Mouse (Mus musculus) layer of hippocampus, postnatal 14 days (tissue): ENCODE results near the gene Msi1. TPM values are rescaled to one million over a fixed set of nuclear protein-coding genes. Genes with fewer than 3 reads are reported as not detected.
A peak's percentile ranks its signal among the peaks of the same experiment; 100 is the strongest.
"Not testable (repeated sequence)": the region's sequence is repeated elsewhere in the genome, so short reads cannot be mapped to it uniquely, and the experiment has no call there.

Experiments used
- DNase-seq, 2 experiments: peaks; one replicate each; pipeline ENCODE4 v3.0.0; 2021 to 2022; ENCODE audit warnings: low spot score in 2 of 2, mixed read lengths in 1 of 2
- total RNA-seq, 2 experiments: library from RNA; stranded (reverse); gene quantifications; 2 replicates each; pipeline ENCODE4 v1.2.3; 2021

Gene Msi1
- total RNA-seq, 2 experiments from 2014 or later: 70.6 to 71.8 TPM

- DNase-seq: no peak
These were observed 3.8 kb downstream of the Msi1 start for GRCm38 (mm10) chr5:115433191-115433590.

- DNase-seq: no peak
These were observed 5.0 kb downstream of the Msi1 start for GRCm38 (mm10) chr5:115434280-115434852.

- DNase-seq: no peak
These were observed 5.7 kb downstream of the Msi1 start for GRCm38 (mm10) chr5:115434853-115435754.

- no peak for DNase-seq
These were observed 6.5 kb downstream of the Msi1 start for GRCm38 (mm10) chr5:115435755-115436379.

GRCm38 (mm10) chr5:115436421-115437124 is 7.2 kb downstream of the Msi1 start:
- DNase-seq: peak; percentile 87 to 94

- no peak for DNase-seq
These were observed 8.0 kb downstream of the Msi1 start for GRCm38 (mm10) chr5:115437242-115437944.

- no peak for DNase-seq
These were observed 8.5 kb downstream of the Msi1 start for GRCm38 (mm10) chr5:115437945-115438315.

GRCm38 (mm10) chr5:115438667-115439066 is 9.3 kb downstream of the Msi1 start:
- no peak for DNase-seq

- DNase-seq: peak; percentile 83 to 85
These were observed 11.9 kb downstream of the Msi1 start for GRCm38 (mm10) chr5:115441205-115441849.

GRCm38 (mm10) chr5:115442663-115443062 is 13.3 kb downstream of the Msi1 start:
- DNase-seq: not testable (repeated sequence)

GRCm38 (mm10) chr5:115444130-115444529 is 14.7 kb downstream of the Msi1 start:
- DNase-seq: no peak

GRCm38 (mm10) chr5:115447108-115447507 is 17.7 kb downstream of the Msi1 start:
- DNase-seq: no peak

GRCm38 (mm10) chr5:115449247-115449646 is 19.8 kb downstream of the Msi1 start:
- DNase-seq: no peak

- DNase-seq: no peak
These were observed 21.3 kb downstream of the Msi1 start for GRCm38 (mm10) chr5:115450410-115451317.

- no peak for DNase-seq
These were observed 25.2 kb downstream of the Msi1 start for GRCm38 (mm10) chr5:115454422-115455090.

GRCm38 (mm10) chr5:115455838-115456237 is 26.4 kb downstream of the Msi1 start:
- DNase-seq: no peak

- no peak for DNase-seq
These were observed 29.5 kb downstream of the Msi1 start for GRCm38 (mm10) chr5:115458918-115459317.

- no peak for DNase-seq
These were observed 35.2 kb downstream of the Msi1 start for GRCm38 (mm10) chr5:115464408-115465115.
